19 mouse cellular contexts compared by ENCODE assay signal in the genomic region with DNA sequence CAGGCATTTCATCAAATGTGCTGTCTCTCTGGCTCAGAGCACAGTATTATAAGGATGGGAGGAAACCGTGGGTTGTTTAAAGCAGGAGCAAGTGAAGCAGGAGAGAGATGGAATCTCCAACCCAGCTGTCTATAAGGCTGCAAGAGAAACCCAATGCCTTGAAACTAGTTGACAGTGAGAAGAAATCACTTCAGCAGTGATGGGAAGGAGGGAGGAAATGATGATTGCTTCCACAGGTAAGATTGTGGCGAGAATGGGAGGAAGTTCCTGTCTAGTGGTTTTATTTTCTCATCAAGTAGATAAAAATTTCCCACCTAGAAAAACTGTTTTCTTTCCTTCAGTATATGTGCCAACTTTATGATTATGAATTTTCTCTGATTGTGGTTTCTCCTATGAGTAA. TPM values are rescaled to one million over a fixed set of nuclear protein-coding genes. Genes with fewer than 3 reads are reported as not detected.
DNase-seq lines count a peak whose midpoint lies in the region; ATAC-seq lines count a peak whose summit lies in the region.
"Had no signal": no experiment of that assay in that cellular context is flagged by ENCODE, and none has a peak within 500 bp of the region (broad histone marks: within the 10 kb centered on the region; RNA-seq: fewer than 3 reads in every experiment).

No protein-coding gene starts in this region.

- no peak overlapping the region for H3K9ac ChIP-seq in heart, embryonic 13.5 days
- H3K9ac ChIP-seq: embryonic facial prominence, embryonic 15.5 days; forebrain, embryonic 15.5 days; heart, embryonic 15.5 days; hindbrain, embryonic 15.5 days had no signal

- intact Hi-C loops in heart, postnatal 10 days (cut with DNase I): no loop called here

- H3K9me3 ChIP-seq in heart, embryonic 13.5 days: no peaks in the 10 kb centered on the region
- H3K9me3 ChIP-seq: embryonic facial prominence, embryonic 15.5 days; forebrain, embryonic 15.5 days; heart, embryonic 15.5 days; hindbrain, embryonic 15.5 days had no signal

- no peak for DNase-seq in heart, postnatal 10 days
- peak; percentile 67 for DNase-seq in induced T-regulatory cell, adult 2 months (ENCODE audit: low read depth)
- DNase-seq in embryo, embryonic 9.5 days (ENCODE audit: extremely low spot score): no peak
- no peak for DNase-seq in layer of hippocampus, adult 9-10 months (ENCODE audit: low spot score)
- DNase-seq: adrenal gland, adult 8-10 months; adrenal gland, postnatal 36 days; cerebellum, adult 2 months; cerebellum, postnatal 10 days; gastrocnemius, postnatal 10 days; heart, postnatal 36 days; kidney, adult 11 months had no signal

- no peaks in the 10 kb centered on the region for H3K27me3 ChIP-seq in heart, embryonic 13.5 days (replicated peaks)
- H3K27me3 ChIP-seq: CH12.LX; embryonic facial prominence, embryonic 15.5 days; forebrain, embryonic 15.5 days; heart, embryonic 15.5 days; hindbrain, embryonic 15.5 days; Patski had no signal

- H3K36me3 ChIP-seq in heart, embryonic 13.5 days: no peaks in the 10 kb centered on the region
- H3K36me3 ChIP-seq: embryonic facial prominence, embryonic 15.5 days; forebrain, embryonic 15.5 days; heart, embryonic 15.5 days; hindbrain, embryonic 15.5 days had no signal

- WGBS in heart, embryonic 13.5 days: 64% methylated on average over 2 of the region's 2 CpGs

- H3K4me2 ChIP-seq in heart, embryonic 13.5 days: no peak overlapping the region
- H3K4me2 ChIP-seq: embryonic facial prominence, embryonic 15.5 days; forebrain, embryonic 15.5 days; heart, embryonic 15.5 days; hindbrain, embryonic 15.5 days had no signal

- H3K4me3 ChIP-seq in heart, embryonic 13.5 days: no peak overlapping the region
- H3K4me3 ChIP-seq: embryonic facial prominence, embryonic 15.5 days; forebrain, embryonic 15.5 days; heart, embryonic 15.5 days; hindbrain, embryonic 15.5 days had no signal

- peaks cover 10% of the 10 kb centered on the region; the same call in 1 of the 2 replicates for H3K4me1 ChIP-seq in heart, embryonic 13.5 days
- H3K4me1 ChIP-seq: embryonic facial prominence, embryonic 15.5 days; forebrain, embryonic 15.5 days; heart, embryonic 15.5 days; hindbrain, embryonic 15.5 days had no signal

- H3K27ac ChIP-seq in heart, embryonic 13.5 days (replicated peaks): 0 out of 2 replicates have a peak overlapping the region, but pooled peaks have one; percentile 3
- H3K27ac ChIP-seq: forebrain, embryonic 15.5 days; heart, embryonic 15.5 days; hindbrain, embryonic 15.5 days had no signal

- no peak for ATAC-seq in heart, embryonic 13.5 days (ENCODE audit: extremely low read depth, insufficient number of reproducible peaks, low FRiP score, low TSS enrichment)
- peak; percentile 65 for ATAC-seq in CD4-positive, CD25-positive, alpha-beta regulatory T cell, adult 4 months
- ATAC-seq: forebrain, embryonic 15.5 days; Patski had no signal

RNA-seq across cellular contexts. Expression of a gene that starts 57.3 kb away (rescaled TPM):
- 42.1 TPM in 2 replicates for polyA plus RNA-seq in heart, embryonic 13.5 days (2015; fragmentation: Nextera tagmentation; extraction: Ambion mirVana)
- total RNA-seq in heart, postnatal 10 days (2021): 100 to 1,000 TPM; 164 to 212 TPM
- polyA plus RNA-seq in CD4-positive, CD25-positive, alpha-beta regulatory T cell, adult 4 months (2017; shearing (Covaris generic)): 10 to 100 TPM; 52.9 to 65.9 TPM
